Mouse (Mus musculus) thymus, postnatal 10 days (tissue): ENCODE results near the gene Bmt2.

Experiments used
- DNase-seq, 2 experiments: peaks; one replicate each; pipeline ENCODE4 v3.0.0; 2021; ENCODE audit warnings: low spot score in 2 of 2

The Bmt2 gene

GRCm38 (mm10) chr6:13677818-13678282, at the start of gene Bmt2:
Bmt2 (minus strand) TSS chr6:13677966.
- peak; percentile 98 for DNase-seq

GRCm38 (mm10) chr6:13722166-13722565, 44.4 kb upstream of the Bmt2 start:
- no peak for DNase-seq

GRCm38 (mm10) chr6:13714867-13715266, 37.1 kb upstream of the Bmt2 start:
- DNase-seq = no peak

- no peak for DNase-seq
These were observed 19.1 kb upstream of the Bmt2 start for GRCm38 (mm10) chr6:13696882-13697281.

- no peak for DNase-seq
These were observed 17.5 kb upstream of the Bmt2 start for GRCm38 (mm10) chr6:13695103-13695845.

GRCm38 (mm10) chr6:13691657-13692294, 14.0 kb upstream of the Bmt2 start:
- no peak for DNase-seq

GRCm38 (mm10) chr6:13690398-13690797, 12.6 kb upstream of the Bmt2 start:
- DNase-seq = no peak

GRCm38 (mm10) chr6:13683929-13684595, 6.3 kb upstream of the Bmt2 start:
- no peak for DNase-seq

GRCm38 (mm10) chr6:13678349-13678748, 583 bp upstream of the Bmt2 start:
- no peak for DNase-seq

GRCm38 (mm10) chr6:13677141-13677761, 515 bp downstream of the Bmt2 start:
- DNase-seq = peak; percentile 39 to 53

GRCm38 (mm10) chr6:13676196-13676595, 1.6 kb downstream of the Bmt2 start:
- no peak for DNase-seq

GRCm38 (mm10) chr6:13674600-13675305, 3.0 kb downstream of the Bmt2 start:
- no peak for DNase-seq

GRCm38 (mm10) chr6:13665646-13666045, 12.1 kb downstream of the Bmt2 start:
- no peak for DNase-seq

- DNase-seq = no peak
These were observed 19.8 kb downstream of the Bmt2 start for GRCm38 (mm10) chr6:13658016-13658415.

GRCm38 (mm10) chr6:13654081-13654480, 23.7 kb downstream of the Bmt2 start:
- DNase-seq = no peak

- no peak for DNase-seq
These were observed 25.5 kb downstream of the Bmt2 start for GRCm38 (mm10) chr6:13652284-13652683.

- no peak for DNase-seq
These were observed 26.9 kb downstream of the Bmt2 start for GRCm38 (mm10) chr6:13650854-13651253.

- DNase-seq = no peak
These were observed 29.5 kb downstream of the Bmt2 start for GRCm38 (mm10) chr6:13648305-13648704.

- DNase-seq = no peak
These were observed 41.2 kb downstream of the Bmt2 start for GRCm38 (mm10) chr6:13636582-13636989.

- no peak for DNase-seq
These were observed 45.2 kb downstream of the Bmt2 start for GRCm38 (mm10) chr6:13632571-13632970.

- DNase-seq = no peak
These were observed 47.2 kb downstream of the Bmt2 start for GRCm38 (mm10) chr6:13630607-13631006.

- no peak for DNase-seq
These were observed 58.1 kb downstream of the Bmt2 start for GRCm38 (mm10) chr6:13619618-13620017.
